Mouse (Mus musculus) cerebellum, adult 11 months (tissue): ENCODE results near the gene Aida.
"Not testable (repeated sequence)": the region's sequence is repeated elsewhere in the genome, so short reads cannot be mapped to it uniquely, and the experiment has no call there.

Experiments used
- DNase-seq: peaks from one replicate; pipeline ENCODE4 v3.0.0; 2022

Gene Aida

GRCm38 (mm10) chr1:183320708-183321107 lies 24.3 kb downstream of the Aida start:
- no peak for DNase-seq

GRCm38 (mm10) chr1:183322496-183322895 lies 26.1 kb downstream of the Aida start:
- not testable (repeated sequence) for DNase-seq

- no peak for DNase-seq
These were observed 27.5 kb downstream of the Aida start for GRCm38 (mm10) chr1:183323923-183324322.

GRCm38 (mm10) chr1:183324433-183324832 lies 28.0 kb downstream of the Aida start:
- no peak for DNase-seq

- DNase-seq: no peak
These were observed 30.8 kb downstream of the Aida start for GRCm38 (mm10) chr1:183327171-183327570.

- not testable (repeated sequence) for DNase-seq
These were observed 46.5 kb downstream of the Aida start for GRCm38 (mm10) chr1:183342902-183343301.

- peak; percentile 78 for DNase-seq
These were observed 48.8 kb downstream of the Aida start for GRCm38 (mm10) chr1:183344886-183345816.

GRCm38 (mm10) chr1:183345817-183346195 lies 49.4 kb downstream of the Aida start:
- no peak for DNase-seq

- DNase-seq: peak; percentile 66
These were observed 53.5 kb downstream of the Aida start for GRCm38 (mm10) chr1:183349840-183350239.

- no peak for DNase-seq
These were observed 62.5 kb downstream of the Aida start for GRCm38 (mm10) chr1:183358901-183359300.

GRCm38 (mm10) chr1:183362301-183362700 lies 65.9 kb downstream of the Aida start:
- no peak for DNase-seq

GRCm38 (mm10) chr1:183362729-183363576 lies 66.6 kb downstream of the Aida start:
- DNase-seq: no peak

- no peak for DNase-seq
These were observed 67.1 kb downstream of the Aida start for GRCm38 (mm10) chr1:183363577-183363867.

- DNase-seq: no peak
These were observed 70.0 kb downstream of the Aida start for GRCm38 (mm10) chr1:183366361-183366760.

- peak; percentile 35 for DNase-seq
These were observed 72.4 kb downstream of the Aida start for GRCm38 (mm10) chr1:183368601-183369400.

- DNase-seq: peak; percentile 98
These were observed 73.1 kb downstream of the Aida start, which contains the start of gene Mia3 for GRCm38 (mm10) chr1:183369427-183370014. Gene Mia3 (minus strand): TSS chr1:183369553.

- DNase-seq: no peak
These were observed 78.3 kb downstream of the Aida start for GRCm38 (mm10) chr1:183374728-183375127.
